Mouse (Mus musculus) spleen, adult 2 months (tissue): ENCODE data around the gene Rpl11.

Experiments used
- CTCF ChIP-seq: fragments of 200-500 bp; IDR thresholded peaks from 2 replicates; pipeline ENCODE4 v1.5.1; 2011; ENCODE audit warnings: mild to moderate bottlenecking, inconsistent platforms; ENCODE audit not compliant: insufficient read depth, insufficient read length, insufficient replicate concordance; ENCODE audit errors: extremely low read depth
- POLR2A ChIP-seq: fragments of 200-500 bp; IDR thresholded peaks from 2 replicates; pipeline ENCODE4 v1.6.1; 2011; ENCODE audit warnings: low read depth, low read length, inconsistent platforms

DNA sequence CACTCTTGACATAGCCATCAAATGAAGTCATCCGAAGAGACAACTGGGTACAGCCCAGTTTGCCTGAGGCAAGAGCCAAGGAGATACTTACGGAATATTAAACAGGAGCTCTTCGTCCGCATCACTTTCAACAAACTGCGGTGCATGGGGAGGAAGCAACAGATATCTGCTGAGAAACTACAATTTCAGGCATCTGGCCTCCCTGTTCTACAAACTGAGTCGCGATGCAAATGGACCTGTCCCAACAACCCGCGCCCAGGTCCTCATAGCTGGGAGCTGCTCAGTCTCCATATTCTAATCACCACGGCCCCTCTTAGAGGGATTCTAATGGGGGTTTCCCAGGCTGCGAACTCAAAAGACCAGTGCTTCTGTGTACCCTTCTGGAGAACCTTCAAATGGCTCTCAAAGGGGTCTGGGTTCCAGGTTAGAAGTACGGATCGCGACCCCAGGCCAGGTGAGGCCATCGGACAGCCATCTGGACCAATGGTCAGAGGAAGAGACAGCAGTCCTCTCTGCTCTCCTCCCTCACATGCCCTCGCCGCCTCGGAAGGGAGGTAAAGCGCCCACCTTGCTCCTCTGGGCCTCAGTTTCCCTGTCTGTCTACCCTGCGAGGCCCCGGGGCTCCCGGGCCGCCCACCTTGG lies 66.8 kb downstream of the Rpl11 start:
- TF ChIP-seq CTCF (no peak), POLR2A (no peak)
